Mouse (Mus musculus): ENCODE measurements around the gene Tjp1.

DNA sequence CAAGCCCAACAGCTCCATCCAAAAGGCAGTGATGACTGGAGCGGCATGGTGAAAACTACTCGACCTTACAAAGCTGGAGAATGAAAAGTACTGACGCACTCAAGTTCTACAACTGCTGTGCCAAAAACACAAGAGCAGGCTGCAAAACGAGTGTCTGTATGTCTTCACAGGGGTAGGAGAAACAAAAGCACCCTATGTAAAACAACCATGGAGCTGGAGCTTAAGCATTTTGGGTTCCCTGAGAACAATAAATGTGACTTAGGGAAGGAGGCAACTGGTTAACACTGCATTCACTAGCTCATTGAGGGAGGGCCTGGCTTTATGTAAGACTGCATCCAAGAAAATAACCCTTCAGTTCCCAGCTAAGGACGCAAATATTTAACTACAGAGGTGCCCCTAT lies 158.5 kb downstream of the Tjp1 start:
- TF ChIP-seq CTCF (conservative IDR thresholded peaks at IDR 0.05; ENCODE audit: insufficient read depth, insufficient read length, low read depth, low read length), result no peak
- no peak for TF ChIP-seq POLR2A (IDR thresholded peaks at IDR 0.05; ENCODE audit: low read depth, low read length)
